Mouse (Mus musculus) kidney, postnatal 0 days (tissue): ENCODE results near the gene Gm37419. TPM values are rescaled to one million over a fixed set of nuclear protein-coding genes. Genes with fewer than 3 reads are reported as not detected.

Source experiments
- ATAC-seq: fragments of 200-750 bp; cut with Nextera tagmentation; replicated peaks from 2 replicates; pipeline ENCODE4 v1.8.0; 2017; ENCODE audit warnings: low read depth, moderate number of reproducible peaks, moderate TSS enrichment, moderate library complexity; ENCODE audit not compliant: low FRiP score
- DNase-seq: peaks from one replicate; pipeline ENCODE4 v3.0.0-alpha.2; 2016; ENCODE audit warnings: low spot score
- H3K27ac ChIP-seq: fragments of 300-500 bp; sonication (generic); 2 replicates; pipeline ENCODE4 v1.5.1; 2014; ENCODE audit warnings: mild to moderate bottlenecking
- H3K27me3 ChIP-seq: fragments of 300-500 bp; sonication (generic); 2 replicates; pipeline ENCODE4 v1.6.1; 2014; ENCODE audit warnings: low read length, mixed read lengths; ENCODE audit not compliant: insufficient read depth
- H3K36me3 ChIP-seq: fragments of 300-500 bp; sonication (generic); 2 replicates; pipeline ENCODE4 v1.6.1; 2014; ENCODE audit warnings: low read length, mixed read lengths; ENCODE audit not compliant: insufficient read depth
- H3K4me1 ChIP-seq: fragments of 300-500 bp; sonication (generic); replicated peaks from 2 replicates; pipeline ENCODE4 v1.6.1; 2014; ENCODE audit warnings: antibody characterized with exemption, low read length, mixed read lengths; ENCODE audit not compliant: insufficient read depth
- H3K4me2 ChIP-seq: fragments of 300-500 bp; sonication (generic); 2 replicates; pipeline ENCODE4 v1.6.1; 2014; ENCODE audit warnings: mild to moderate bottlenecking, low read length, moderate library complexity, mixed read lengths
- H3K4me3 ChIP-seq: fragments of 300-500 bp; sonication (generic); replicated peaks from 2 replicates; pipeline ENCODE4 v1.5.1; 2014; ENCODE audit warnings: low read depth, low read length
- H3K9ac ChIP-seq: fragments of 300-500 bp; sonication (generic); 2 replicates; pipeline ENCODE4 v1.6.1; 2014; ENCODE audit warnings: low read depth, low read length
- H3K9me3 ChIP-seq: fragments of 300-500 bp; sonication (generic); replicated peaks from 2 replicates; pipeline ENCODE4 v1.6.1; 2016; ENCODE audit warnings: low read length, inconsistent platforms, mixed read lengths
- CTCF ChIP-seq: IDR thresholded peaks from 2 replicates; pipeline ENCODE4 v1.5.1; 2016; ENCODE audit warnings: antibody characterized with exemption, low read depth, mild to moderate bottlenecking, moderate library complexity
- WGBS: fragments of 180-500 bp; shearing (Covaris S2); extraction: QIAGEN DNeasy Blood & Tissue Kit; methylation state at CpG from one replicate; pipeline ENCODE4 v1.1.7; 2014; 5-methylcytosine and 5-hydroxymethylcytosine counted together
- polyA plus RNA-seq: library from polyadenylated mRNA; unstranded; fragments of >200 nt; fragmentation: Nextera tagmentation; extraction: Ambion mirVana; gene quantifications from 2 replicates; pipeline ENCODE4 v1.2.1, GENCODE M21; 2015

Gene Gm37419
- polyA plus RNA-seq, 1 experiment from 2014 or later: not detected

DNA sequence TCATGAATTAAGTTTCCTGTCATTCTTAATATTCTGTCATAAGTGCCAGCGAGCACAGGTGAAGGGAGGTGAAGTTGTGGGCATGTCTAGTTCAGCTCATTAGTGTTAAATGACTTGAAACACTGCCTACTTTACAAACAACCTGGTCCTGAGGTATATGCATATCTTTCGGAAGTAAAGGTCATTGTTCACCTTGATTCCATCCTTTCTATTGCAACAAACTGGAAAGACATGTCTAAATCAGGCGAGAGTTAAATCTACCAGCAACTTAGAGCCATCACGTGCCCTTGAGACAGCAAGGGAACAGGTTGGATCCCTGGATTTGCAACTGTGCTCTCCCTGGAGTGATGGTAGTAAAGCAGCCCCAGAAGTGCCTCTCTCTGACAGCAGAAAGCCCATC lies 34.3 kb downstream of the Gm37419 start:
- Histone ChIP-seq H3K9ac (no peak overlapping the region), H3K36me3 (no peaks in the 10 kb centered on the region), H3K4me3 (no peak overlapping the region), H3K27ac (no peak overlapping the region), H3K4me2 (no peak overlapping the region), H3K27me3 (no peaks in the 10 kb centered on the region), H3K9me3 (no peaks in the 10 kb centered on the region), H3K4me1 (no peaks in the 10 kb centered on the region)
- ATAC-seq (no peak), DNase-seq (no peak)
- no peak for TF ChIP-seq CTCF
- 70% methylated on average over 4 of the region's 4 CpGs for WGBS

DNA sequence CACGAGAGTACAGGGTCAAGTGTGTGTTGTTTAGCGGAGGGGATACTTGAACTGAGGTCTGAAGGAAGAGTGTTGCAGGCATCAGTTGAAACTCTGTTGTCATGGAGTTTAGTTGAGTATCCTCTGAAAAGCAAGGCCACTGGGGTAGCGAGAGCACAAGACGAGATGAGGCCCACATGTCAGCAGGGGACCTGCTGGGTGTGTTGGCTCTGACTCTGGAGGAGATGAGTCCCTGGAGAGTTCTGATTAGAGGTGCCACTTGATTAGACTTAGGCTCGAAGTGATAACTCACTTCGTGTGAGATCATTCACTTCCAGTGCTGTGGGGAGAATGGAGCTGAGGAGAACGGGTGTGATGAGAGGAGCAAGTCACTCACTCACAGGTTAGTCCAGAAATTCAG lies 37.2 kb downstream of the Gm37419 start:
- DNase-seq (no peak), ATAC-seq (no peak)
- Histone ChIP-seq H3K9me3 (no peaks in the 10 kb centered on the region), H3K9ac (no peak overlapping the region), H3K27me3 (no peaks in the 10 kb centered on the region), H3K4me1 (no peaks in the 10 kb centered on the region), H3K4me2 (no peak overlapping the region), H3K36me3 (no peaks in the 10 kb centered on the region), H3K27ac (no peak overlapping the region), H3K4me3 (no peak overlapping the region)
- no peak for TF ChIP-seq CTCF
- 73% methylated on average over 7 of the region's 7 CpGs for WGBS

DNA sequence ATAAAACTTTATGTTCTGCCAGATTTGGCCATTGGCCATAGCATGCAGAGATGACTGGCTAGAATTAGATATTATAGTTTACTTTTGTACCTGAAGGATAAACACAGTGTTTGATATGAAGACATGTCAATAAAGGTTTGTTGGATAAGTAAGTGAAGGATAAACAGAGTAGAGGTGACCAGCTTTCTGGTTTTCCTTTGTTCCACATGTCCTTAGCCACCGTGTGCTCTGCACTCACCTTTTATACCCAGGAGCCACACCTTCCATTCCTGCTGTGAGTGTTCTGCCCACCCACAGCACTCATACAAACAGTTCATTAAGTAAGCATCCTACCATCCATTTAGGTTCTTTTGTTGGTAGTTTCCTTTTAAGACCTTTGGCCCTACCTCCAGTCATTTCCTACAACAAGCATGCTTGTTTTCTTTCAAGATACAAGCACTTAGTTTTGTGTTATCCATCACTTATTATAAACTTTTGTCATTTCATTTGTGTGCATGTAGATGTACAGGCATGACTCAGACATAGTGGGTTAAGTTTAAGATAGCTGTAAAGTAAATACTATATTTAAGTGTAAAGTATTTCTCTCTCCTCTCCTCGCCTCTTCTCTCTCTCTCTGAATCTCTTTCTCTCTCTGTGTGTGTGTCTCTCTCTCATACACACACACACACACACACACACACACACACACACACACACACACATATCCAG lies 41.8 kb downstream of the Gm37419 start:
- Histone ChIP-seq H3K27ac (no peak overlapping the region), H3K4me2 (no peak overlapping the region), H3K27me3 (no peaks in the 10 kb centered on the region), H3K9ac (no peak overlapping the region), H3K36me3 (no peaks in the 10 kb centered on the region), H3K9me3 (no peaks in the 10 kb centered on the region), H3K4me1 (no peaks in the 10 kb centered on the region), H3K4me3 (no peak overlapping the region)
- WGBS: 82% methylated on average over 2 of the region's 2 CpGs
- DNase-seq (no peak), ATAC-seq (no peak)
- TF ChIP-seq CTCF: no peak

DNA sequence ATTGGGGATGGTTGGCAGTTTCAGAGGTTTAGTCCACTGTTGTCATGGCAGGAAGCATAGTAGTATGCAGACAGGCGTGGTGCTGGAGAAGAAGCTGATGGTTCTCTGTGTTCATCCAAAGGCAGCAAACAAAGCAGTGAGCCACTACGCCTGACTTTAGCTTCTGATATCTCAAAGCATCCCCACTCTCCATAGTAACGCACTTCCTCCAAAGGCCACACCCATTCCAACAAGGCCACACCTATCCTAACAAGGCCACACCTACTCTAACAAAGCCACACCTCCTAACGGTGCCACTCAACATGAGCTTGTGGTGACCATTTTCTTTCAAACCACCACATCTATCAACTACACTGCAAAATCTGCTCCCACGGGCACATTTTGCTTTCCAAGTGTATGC lies 45.0 kb downstream of the Gm37419 start:
- no peak for TF ChIP-seq CTCF
- WGBS: 97% methylated on average over 5 of the region's 5 CpGs

DNA sequence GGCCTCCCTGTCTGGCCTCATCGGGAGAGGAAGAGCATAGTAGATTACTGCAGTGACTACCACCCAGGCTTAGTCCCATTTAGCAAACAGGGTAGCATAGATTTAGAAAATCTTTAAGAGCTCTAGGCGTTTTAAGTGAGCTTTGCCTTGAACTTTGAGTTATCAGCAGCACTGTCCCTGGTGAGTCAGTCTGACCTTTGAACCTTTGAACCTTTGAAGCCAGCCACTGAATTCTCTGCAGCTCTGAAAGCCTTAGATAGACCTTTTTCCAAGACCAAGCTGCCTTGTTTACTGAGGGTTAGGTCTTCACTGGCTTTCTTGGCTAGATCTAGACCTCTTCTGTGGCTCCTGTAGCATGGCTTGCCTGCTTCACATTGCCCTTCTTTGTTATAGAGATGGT lies 46.2 kb downstream of the Gm37419 start:
- no peak for TF ChIP-seq CTCF
- H3K4me2 ChIP-seq: no peak overlapping the region
- no peak overlapping the region for H3K27ac ChIP-seq
- no peak for ATAC-seq
- H3K9me3 ChIP-seq: no peaks in the 10 kb centered on the region
- DNase-seq: no peak
- no peaks in the 10 kb centered on the region for H3K27me3 ChIP-seq
- WGBS: 73% methylated on average over 2 of the region's 2 CpGs
- no peaks in the 10 kb centered on the region for H3K4me1 ChIP-seq
- H3K36me3 ChIP-seq: no peaks in the 10 kb centered on the region
- no peak overlapping the region for H3K9ac ChIP-seq
- no peak overlapping the region for H3K4me3 ChIP-seq

More for the DNA sequence above, 45.0 kb downstream of the Gm37419 start:
- Histone ChIP-seq H3K4me2 (no peak overlapping the region), H3K36me3 (no peaks in the 10 kb centered on the region), H3K27ac (no peak overlapping the region), H3K9me3 (no peaks in the 10 kb centered on the region), H3K27me3 (no peaks in the 10 kb centered on the region), H3K4me1 (no peaks in the 10 kb centered on the region), H3K4me3 (no peak overlapping the region), H3K9ac (no peak overlapping the region)
- DNase-seq (no peak), ATAC-seq (no peak)

DNA sequence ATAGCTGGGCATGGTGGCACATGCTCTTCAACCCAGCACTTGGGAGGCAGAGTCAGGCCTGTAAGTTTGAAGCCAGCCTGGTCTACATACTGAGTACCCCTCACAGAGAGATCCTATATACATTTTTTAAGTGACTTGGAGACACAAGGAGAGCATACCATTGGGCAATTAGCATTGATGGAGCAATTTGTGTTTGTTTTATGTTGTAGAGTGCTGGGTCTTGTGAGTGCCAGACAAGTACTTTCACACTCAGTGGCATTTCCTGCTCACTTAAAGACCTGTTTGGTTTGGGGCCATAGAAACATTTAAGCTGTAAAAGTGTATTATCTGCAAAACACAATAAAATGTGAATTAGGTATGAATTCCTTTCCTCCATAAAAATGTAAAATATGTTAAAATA lies 47.5 kb downstream of the Gm37419 start:
- TF ChIP-seq CTCF: no peak
- Histone ChIP-seq H3K4me2 (no peak overlapping the region), H3K4me3 (no peak overlapping the region), H3K36me3 (no peaks in the 10 kb centered on the region), H3K27me3 (no peaks in the 10 kb centered on the region), H3K4me1 (no peaks in the 10 kb centered on the region), H3K27ac (no peak overlapping the region), H3K9me3 (no peaks in the 10 kb centered on the region), H3K9ac (no peak overlapping the region)
- ATAC-seq: no peak
- DNase-seq: no peak

DNA sequence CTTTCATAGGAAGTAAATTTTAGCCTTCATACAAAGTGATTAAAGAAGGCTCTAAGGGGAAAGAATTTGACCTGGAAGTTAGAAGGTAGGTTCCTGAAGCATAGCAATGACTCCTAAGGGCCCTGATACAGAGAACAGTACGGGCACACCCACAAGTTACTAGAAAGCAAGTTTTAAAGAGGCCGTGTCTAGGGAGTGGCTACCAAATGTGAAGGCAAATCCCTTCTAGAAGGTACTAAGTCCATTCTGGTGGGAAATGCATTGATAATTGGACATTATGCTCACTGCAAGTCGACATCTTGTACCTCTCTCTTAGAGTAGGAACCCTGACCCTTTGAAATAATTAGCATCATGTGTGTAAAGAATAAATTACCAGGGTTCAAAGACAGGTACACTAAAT lies 48.1 kb downstream of the Gm37419 start:
- H3K27ac ChIP-seq: no peak overlapping the region

More for the DNA sequence above, 48.1 kb downstream of the Gm37419 start:
- DNase-seq: no peak
- no peak for TF ChIP-seq CTCF
- 87% methylated on average over 3 of the region's 3 CpGs for WGBS
- H3K9ac ChIP-seq: no peak overlapping the region
- no peaks in the 10 kb centered on the region for H3K4me1 ChIP-seq
- no peaks in the 10 kb centered on the region for H3K9me3 ChIP-seq
- H3K4me2 ChIP-seq: no peak overlapping the region
- no peaks in the 10 kb centered on the region for H3K36me3 ChIP-seq
- no peak overlapping the region for H3K4me3 ChIP-seq
- no peak for ATAC-seq
- H3K27me3 ChIP-seq: no peaks in the 10 kb centered on the region

Other genes with a start within 250 kb of the Gm37419 start
- gene Sst, start 97.5 kb upstream of the Gm37419 start, polyA plus RNA-seq: not detected in 2 replicates
- gene Rtp2, start 56.1 kb upstream of the Gm37419 start, polyA plus RNA-seq: not detected in 2 replicates
- gene Bcl6, start 370 bp downstream of the Gm37419 start, polyA plus RNA-seq: 0.74 and 0.80 TPM in 2 replicates